Mouse (Mus musculus) cortical plate, adult 2 months (tissue): Measurements from ENCODE around the gene Olfr108.

Experiments
- CTCF ChIP-seq: fragments of 200-500 bp; IDR thresholded peaks from 2 replicates; pipeline ENCODE4 v1.5.1; 2011; ENCODE audit warnings: mild to moderate bottlenecking, control low read depth, low read length; ENCODE audit not compliant: insufficient read depth; ENCODE audit errors: extremely low read depth
- POLR2A ChIP-seq: fragments of 200-500 bp; IDR thresholded peaks from 2 replicates; pipeline ENCODE4 v1.6.1; 2011; ENCODE audit warnings: mild to moderate bottlenecking, low read length, control low read depth; ENCODE audit not compliant: insufficient read depth; ENCODE audit errors: extremely low read depth

DNA sequence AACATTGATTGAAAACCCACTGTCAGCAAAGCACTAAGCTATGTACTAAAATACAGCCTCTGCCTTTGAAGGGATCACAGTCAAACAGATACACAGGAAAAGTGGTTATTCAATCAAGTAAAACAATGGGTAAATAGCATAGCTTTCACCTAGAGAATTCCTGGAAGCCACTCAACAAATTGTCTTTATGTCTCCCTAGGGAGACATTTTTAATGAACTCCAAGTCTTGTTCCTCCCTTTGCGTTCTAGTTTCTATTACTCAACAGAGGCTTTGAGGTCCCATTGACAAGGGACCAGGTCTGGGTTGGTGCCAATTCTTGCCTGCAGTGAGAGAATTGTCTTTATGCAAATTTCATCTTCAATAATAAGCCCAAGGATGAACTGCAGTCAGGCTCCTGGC, at the start of gene Olfr108:
- TF ChIP-seq POLR2A, result no peak
- no peak for TF ChIP-seq CTCF
